Mouse (Mus musculus) midbrain, embryonic 11.5 days (tissue): ENCODE data around the gene Chmp1a. TPM values are rescaled to one million over a fixed set of nuclear protein-coding genes. Genes with fewer than 3 reads are reported as not detected.

Experiments
- ATAC-seq: fragments of 200-750 bp; cut with Nextera tagmentation; 2 replicates; pipeline ENCODE4 v1.8.0; 2017; ENCODE audit warnings: moderate TSS enrichment, moderate library complexity; ENCODE audit not compliant: low FRiP score
- DNase-seq: peaks from one replicate; pipeline ENCODE4 v3.0.0; 2015; ENCODE audit warnings: low spot score; ENCODE audit errors: missing footprints
- H3K27ac ChIP-seq: fragments of 300-500 bp; sonication (generic); 2 replicates; pipeline ENCODE4 v1.5.1; 2014; ENCODE audit warnings: low read depth, low read length
- H3K27me3 ChIP-seq: fragments of 300-500 bp; sonication (generic); 2 replicates; pipeline ENCODE4 v1.6.1; 2014; ENCODE audit warnings: mild to moderate bottlenecking, low read length, moderate library complexity, mixed read lengths; ENCODE audit not compliant: control insufficient read depth, insufficient read depth
- H3K36me3 ChIP-seq: fragments of 300-500 bp; sonication (generic); 2 replicates; pipeline ENCODE4 v1.6.1; 2014; ENCODE audit warnings: mild to moderate bottlenecking, low read length, moderate library complexity, mixed read lengths; ENCODE audit not compliant: control insufficient read depth, insufficient read depth
- H3K4me1 ChIP-seq: fragments of 300-500 bp; sonication (generic); 2 replicates; pipeline ENCODE4 v1.6.1; 2014; ENCODE audit warnings: low read length; ENCODE audit not compliant: control insufficient read depth, insufficient read depth
- H3K4me2 ChIP-seq: fragments of 300-500 bp; sonication (generic); 2 replicates; pipeline ENCODE4 v1.6.1; 2014; ENCODE audit warnings: mild to moderate bottlenecking, moderate library complexity
- H3K4me3 ChIP-seq: fragments of 300-500 bp; sonication (generic); 2 replicates; pipeline ENCODE4 v1.5.1; 2014; ENCODE audit warnings: low read depth, low read length
- H3K9ac ChIP-seq: fragments of 300-500 bp; sonication (generic); 2 replicates; pipeline ENCODE4 v1.6.1; 2014; ENCODE audit warnings: low read length
- H3K9me3 ChIP-seq: fragments of 300-500 bp; sonication (generic); 2 replicates; pipeline ENCODE4 v1.6.1; 2016; ENCODE audit warnings: low read length; ENCODE audit not compliant: control insufficient read depth
- WGBS: fragments of 180-500 bp; shearing (Covaris S2); extraction: QIAGEN DNeasy Blood & Tissue Kit; methylation state at CpG from one replicate; pipeline ENCODE4 v1.1.7; 2014; 5-methylcytosine and 5-hydroxymethylcytosine counted together
- polyA plus RNA-seq: library from polyadenylated mRNA; unstranded; fragments of >200 nt; fragmentation: Nextera tagmentation; extraction: Ambion mirVana; gene quantifications from 2 replicates; pipeline ENCODE4 v1.2.1, GENCODE M21; 2014

Chmp1a gene
- polyA plus RNA-seq, 1 experiment from 2014 or later: 104 TPM

DNA sequence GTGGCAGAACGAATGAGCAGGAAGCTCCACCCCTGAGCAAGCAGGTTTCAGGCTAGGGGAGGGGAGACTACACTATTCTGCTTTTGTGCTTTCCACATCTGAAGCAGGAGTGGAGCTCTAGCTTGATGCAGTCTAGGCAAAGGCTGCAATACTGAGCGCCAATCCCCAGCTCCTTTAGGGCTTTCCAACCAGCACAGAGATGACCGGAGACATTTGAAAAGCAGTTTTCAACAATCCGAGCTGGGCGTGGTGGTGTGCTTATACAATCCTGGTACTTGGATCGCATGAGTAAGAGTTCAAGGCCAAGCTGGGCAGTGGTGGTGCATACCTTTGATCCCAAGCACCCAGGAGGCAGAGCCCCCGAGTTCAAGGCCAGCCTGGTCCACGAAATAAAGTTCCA, 20.7 kb downstream of the Chmp1a start:
- no peak for DNase-seq
- Histone ChIP-seq H3K4me1 (0 out of 2 replicates have a peak, but pooled peaks cover 2% of the 10 kb centered on the region), H3K9me3 (no peaks in the 10 kb centered on the region), H3K36me3 (no peaks in the 10 kb centered on the region), H3K27me3 (no peaks in the 10 kb centered on the region), H3K9ac (no peak overlapping the region), H3K27ac (no peak overlapping the region), H3K4me3 (no peak overlapping the region), H3K4me2 (no peak overlapping the region)
- no peak for ATAC-seq
- WGBS: 59% methylated on average over 8 of the region's 8 CpGs

GRCm38 (mm10) chr8:123190678-123191077, 21.9 kb downstream of the Chmp1a start:
- no peak overlapping the region for H3K4me3 ChIP-seq
- H3K4me1 ChIP-seq: 0 out of 2 replicates have a peak, but pooled peaks cover 2% of the 10 kb centered on the region
- DNase-seq (peak; percentile 97), ATAC-seq (peak; percentile 33; the same call in 1 of the 2 replicates)
- no peak overlapping the region for H3K27ac ChIP-seq
- WGBS: 5% methylated on average over 9 of the region's 9 CpGs
- no peaks in the 10 kb centered on the region for H3K9me3 ChIP-seq
- H3K36me3 ChIP-seq: no peaks in the 10 kb centered on the region
- no peaks in the 10 kb centered on the region for H3K27me3 ChIP-seq
- H3K4me2 ChIP-seq: no peak overlapping the region; the same call in 1 of the 2 replicates
- H3K9ac ChIP-seq: no peak overlapping the region

DNA sequence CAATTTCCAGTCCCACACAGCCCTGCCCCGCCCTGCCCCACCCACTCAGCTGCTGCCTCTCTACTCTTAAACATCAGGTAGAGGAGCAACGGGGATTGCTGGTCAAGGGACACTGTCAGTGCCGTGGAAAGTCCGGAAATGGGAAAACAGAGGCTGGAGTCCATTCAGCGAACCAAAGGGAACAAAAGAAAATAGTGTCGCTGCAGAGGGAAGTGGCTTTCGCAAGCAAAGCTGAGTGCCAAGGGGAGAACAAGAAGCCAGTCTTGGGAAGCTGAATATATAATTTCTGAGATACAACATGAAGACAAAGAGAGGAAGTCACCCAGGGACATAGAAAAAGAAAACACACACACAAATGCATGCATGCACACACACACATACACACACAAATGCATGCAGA, 23.7 kb downstream of the Chmp1a start:
- 0 out of 2 replicates have a peak, but pooled peaks cover 2% of the 10 kb centered on the region for H3K4me1 ChIP-seq
- no peak overlapping the region for H3K9ac ChIP-seq
- no peaks in the 10 kb centered on the region for H3K27me3 ChIP-seq
- ATAC-seq: no peak
- no peaks in the 10 kb centered on the region for H3K9me3 ChIP-seq
- no peaks in the 10 kb centered on the region for H3K36me3 ChIP-seq
- no peak for DNase-seq
- WGBS: 84% methylated on average over 7 of the region's 7 CpGs
- H3K4me2 ChIP-seq: no peak overlapping the region
- H3K27ac ChIP-seq: no peak overlapping the region
- H3K4me3 ChIP-seq: no peak overlapping the region

DNA sequence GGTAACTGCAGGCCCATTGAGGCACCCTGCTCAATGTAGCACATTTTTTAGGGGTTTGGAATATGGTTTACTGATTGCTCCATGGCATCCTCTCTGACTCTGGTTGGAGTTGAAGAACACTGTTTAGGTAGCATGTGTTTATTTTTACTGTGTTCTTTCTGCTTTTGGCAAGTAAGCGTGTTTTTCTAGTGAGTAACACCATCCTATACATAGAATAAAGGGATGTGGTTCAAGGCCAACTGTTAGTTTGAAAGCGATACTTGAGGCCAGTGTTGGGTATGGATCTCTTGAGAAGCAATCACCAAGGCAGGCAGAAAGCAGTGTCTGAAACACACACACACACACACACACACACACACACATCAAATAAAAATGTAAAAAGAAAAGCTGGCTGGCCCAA, 24.6 kb downstream of the Chmp1a start:
- 87% methylated on average over 2 of the region's 2 CpGs for WGBS
- no peak overlapping the region for H3K4me3 ChIP-seq
- H3K9me3 ChIP-seq: no peaks in the 10 kb centered on the region
- DNase-seq (no peak), ATAC-seq (no peak)
- no peak overlapping the region for H3K27ac ChIP-seq
- H3K4me1 ChIP-seq: 0 out of 2 replicates have a peak, but pooled peaks cover 2% of the 10 kb centered on the region
- no peak overlapping the region for H3K4me2 ChIP-seq
- no peaks in the 10 kb centered on the region for H3K27me3 ChIP-seq
- H3K9ac ChIP-seq: no peak overlapping the region
- H3K36me3 ChIP-seq: no peaks in the 10 kb centered on the region

GRCm38 (mm10) chr8:123185566-123186409, 26.8 kb downstream of the Chmp1a start, which contains the start of gene Dpep1:
TSS of gene Dpep1 (plus strand) at chr8:123186242.
- no peaks in the 10 kb centered on the region for H3K27me3 ChIP-seq
- DNase-seq: no peak
- H3K36me3 ChIP-seq: no peaks in the 10 kb centered on the region
- no peak within 1 kb of the TSS for H3K4me2 ChIP-seq
- no peak within 1 kb of the TSS for H3K27ac ChIP-seq
- no peak for ATAC-seq
- H3K9ac ChIP-seq: no peak within 1 kb of the TSS
- H3K4me1 ChIP-seq: 0 out of 2 replicates have a peak, but pooled peaks cover 2% of the 10 kb centered on the region
- no peak within 1 kb of the TSS for H3K4me3 ChIP-seq
- no peaks in the 10 kb centered on the region for H3K9me3 ChIP-seq
- 58% methylated on average over 19 of the region's 19 CpGs for WGBS

- WGBS: 75% methylated on average over 3 of the region's 3 CpGs
- no peak overlapping the region for H3K4me3 ChIP-seq
- H3K4me1 ChIP-seq: no peaks in the 10 kb centered on the region
- ATAC-seq (no peak), DNase-seq (peak; percentile 75)
- H3K9ac ChIP-seq: no peak overlapping the region
- H3K27ac ChIP-seq: no peak overlapping the region
- no peaks in the 10 kb centered on the region; the same call in 1 of the 2 replicates for H3K9me3 ChIP-seq
- H3K4me2 ChIP-seq: no peak overlapping the region
- H3K27me3 ChIP-seq: no peaks in the 10 kb centered on the region
- H3K36me3 ChIP-seq: no peaks in the 10 kb centered on the region
These were observed 31.2 kb downstream of the Chmp1a start for GRCm38 (mm10) chr8:123181391-123181790.

- Histone ChIP-seq H3K27ac (no peak within 1 kb of the TSS), H3K9ac (no peak within 1 kb of the TSS), H3K4me2 (no peak within 1 kb of the TSS), H3K9me3 (no peaks in the 10 kb centered on the region), H3K27me3 (no peaks in the 10 kb centered on the region), H3K36me3 (no peaks in the 10 kb centered on the region), H3K4me3 (no peak within 1 kb of the TSS), H3K4me1 (peaks cover 4% of the 10 kb centered on the region; the same call in 1 of the 2 replicates)
- 35% methylated on average over 13 of the region's 13 CpGs for WGBS
- ATAC-seq (no peak), DNase-seq (no peak)
These were observed 54.6 kb downstream of the Chmp1a start, which contains the start of gene Sult5a1 for GRCm38 (mm10) chr8:123157888-123158465. TSS of gene Sult5a1 (minus strand) at chr8:123158315.

GRCm38 (mm10) chr8:123156070-123156773, 56.3 kb downstream of the Chmp1a start:
- Histone ChIP-seq H3K4me1 (peaks cover 4% of the 10 kb centered on the region; the same call in 1 of the 2 replicates), H3K4me3 (no peak overlapping the region), H3K36me3 (no peaks in the 10 kb centered on the region), H3K27ac (no peak overlapping the region), H3K9ac (no peak overlapping the region), H3K9me3 (no peaks in the 10 kb centered on the region), H3K4me2 (no peak overlapping the region), H3K27me3 (no peaks in the 10 kb centered on the region)
- WGBS: 85% methylated on average over 9 of the region's 9 CpGs
- DNase-seq: peak; percentile 54
- no peak for ATAC-seq
